Mouse (Mus musculus): ENCODE results near the gene Abcd4. TPM values are rescaled to one million over a fixed set of nuclear protein-coding genes. Genes with fewer than 3 reads are reported as not detected.

Gene Abcd4
- polyA plus RNA-seq, 1 experiment from 2014 or later = 12.5 TPM

DNA sequence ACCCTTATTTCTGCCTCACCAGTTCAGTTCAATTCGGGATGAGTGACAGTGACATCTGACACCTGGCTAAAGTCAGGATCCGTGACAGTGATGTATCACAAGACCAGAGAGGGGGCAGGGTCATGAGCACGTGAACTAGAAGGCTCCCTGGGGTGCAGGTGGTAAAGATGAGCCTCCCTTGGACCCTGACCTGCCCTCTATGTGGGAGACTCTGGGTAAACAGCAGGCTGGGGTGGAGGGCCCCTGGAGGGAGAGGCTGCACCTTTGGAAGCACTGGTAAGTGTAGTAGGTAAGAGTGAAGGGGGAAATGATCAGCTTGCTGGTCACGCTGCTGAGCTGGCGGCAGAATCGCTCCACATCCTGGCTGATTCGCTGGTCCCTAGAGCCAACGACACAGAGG lies 4.7 kb downstream of the Abcd4 start:
- Histone ChIP-seq H3K36me3 (0 out of 2 replicates have a peak, but pooled peaks cover 8% of the 10 kb centered on the region), H3K4me1 (no peaks in the 10 kb centered on the region), H3K27me3 (replicated peaks) (no peaks in the 10 kb centered on the region), H3K27ac (no peak overlapping the region), H3K9me3 (no peaks in the 10 kb centered on the region), H3K4me3 (replicated peaks) (no peak overlapping the region), H3K9ac (no peak overlapping the region), H3K4me2 (no peak overlapping the region)
- 59% methylated on average over 8 of the region's 8 CpGs for WGBS
- no peak for ATAC-seq (ENCODE audit: insufficient read depth, low FRiP score, low read depth)

DNA sequence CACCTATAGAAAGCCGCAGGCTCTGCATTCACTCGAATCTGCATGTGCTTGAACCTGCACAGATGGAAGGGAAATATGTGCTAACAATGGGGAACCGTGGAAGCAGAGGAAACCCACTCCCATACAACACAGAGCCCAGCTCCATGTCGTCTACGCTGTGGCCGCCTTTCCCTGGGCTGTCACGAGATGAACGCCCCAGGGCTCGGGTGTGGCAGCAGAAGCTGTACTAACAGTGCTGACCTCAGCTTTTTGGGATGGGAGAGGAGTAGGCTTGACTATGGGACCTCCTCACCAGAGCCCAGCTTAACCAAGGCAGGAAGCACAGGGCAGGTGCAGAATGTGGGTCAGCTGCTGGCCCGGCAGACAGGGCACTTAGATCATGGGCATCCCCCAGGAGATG lies 5.5 kb downstream of the Abcd4 start:
- 88% methylated on average over 10 of the region's 10 CpGs for WGBS
- Histone ChIP-seq H3K4me3 (replicated peaks) (no peak overlapping the region), H3K27ac (no peak overlapping the region)

DNA sequence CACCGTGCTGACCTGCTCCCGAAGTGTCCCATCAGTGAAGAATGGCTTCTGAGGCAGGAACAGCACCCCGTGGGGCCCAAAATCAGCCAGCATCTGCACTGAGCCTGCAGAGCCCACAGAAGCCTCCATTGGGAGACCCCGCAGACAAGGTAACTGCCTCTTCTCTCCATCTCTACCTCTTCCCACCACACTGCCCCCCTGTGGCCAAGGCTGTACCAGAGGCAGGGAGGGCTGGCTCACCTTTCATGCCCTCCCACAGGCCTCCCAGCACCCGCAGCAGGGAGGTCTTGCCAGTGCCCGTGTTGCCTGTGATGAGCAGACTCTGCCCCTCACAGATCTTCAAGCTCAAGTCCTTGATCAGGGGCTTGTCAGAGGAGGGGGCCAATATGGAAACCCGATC lies 11.4 kb downstream of the Abcd4 start:
- ATAC-seq (ENCODE audit: insufficient read depth, low FRiP score, low read depth) = no peak
- Histone ChIP-seq H3K27me3 (replicated peaks) (no peaks in the 10 kb centered on the region), H3K4me2 (no peak overlapping the region), H3K36me3 (peaks cover 13% of the 10 kb centered on the region; the same call in 1 of the 2 replicates), H3K27ac (no peak overlapping the region), H3K4me1 (no peaks in the 10 kb centered on the region), H3K9me3 (no peaks in the 10 kb centered on the region), H3K4me3 (replicated peaks) (no peak overlapping the region), H3K9ac (no peak overlapping the region)
- 84% methylated on average over 7 of the region's 7 CpGs for WGBS

More for the DNA sequence above, 5.5 kb downstream of the Abcd4 start:
- H3K27me3 ChIP-seq (replicated peaks) = no peaks in the 10 kb centered on the region
- no peaks in the 10 kb centered on the region for H3K4me1 ChIP-seq
- no peak for ATAC-seq (ENCODE audit: insufficient read depth, low FRiP score, low read depth)
- H3K36me3 ChIP-seq = 0 out of 2 replicates have a peak, but pooled peaks cover 8% of the 10 kb centered on the region
- H3K4me2 ChIP-seq = no peak overlapping the region
- no peaks in the 10 kb centered on the region for H3K9me3 ChIP-seq
- H3K9ac ChIP-seq = no peak overlapping the region

GRCm38 (mm10) chr12:84604001-84604400 lies 13.2 kb downstream of the Abcd4 start:
- Histone ChIP-seq H3K36me3 (peaks cover 12% of the 10 kb centered on the region; the same call in 1 of the 2 replicates), H3K27me3 (replicated peaks) (no peaks in the 10 kb centered on the region), H3K4me1 (no peaks in the 10 kb centered on the region), H3K4me2 (no peak overlapping the region), H3K27ac (no peak overlapping the region), H3K9me3 (no peaks in the 10 kb centered on the region), H3K4me3 (replicated peaks) (no peak overlapping the region), H3K9ac (no peak overlapping the region)
- no peak for ATAC-seq (ENCODE audit: insufficient read depth, low FRiP score, low read depth)
- WGBS = 92% methylated on average over 6 of the region's 7 CpGs

DNA sequence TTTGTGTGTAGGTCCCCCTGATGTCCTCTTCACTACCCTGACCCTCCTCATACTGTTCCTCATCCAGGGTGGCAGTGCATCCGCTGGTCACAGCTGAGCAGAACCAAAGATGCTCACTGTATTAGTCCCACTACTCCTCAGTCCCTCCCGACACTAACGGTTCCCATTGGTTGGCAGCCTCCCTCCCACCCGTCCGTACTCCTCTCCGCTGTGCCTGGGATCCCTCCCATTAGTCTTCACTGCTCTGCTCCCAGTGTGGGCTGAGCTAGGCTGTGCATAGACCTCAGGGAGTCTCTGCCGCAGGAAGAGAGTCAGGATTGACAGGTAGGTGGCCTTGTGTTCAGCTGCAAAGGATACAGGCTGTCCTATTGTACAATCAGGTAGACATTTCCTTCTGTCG lies 18.9 kb downstream of the Abcd4 start:
- ATAC-seq (ENCODE audit: insufficient read depth, low FRiP score, low read depth) = no peak
- Histone ChIP-seq H3K27ac (no peak overlapping the region), H3K9ac (no peak overlapping the region), H3K4me3 (replicated peaks) (no peak overlapping the region), H3K27me3 (replicated peaks) (no peaks in the 10 kb centered on the region), H3K36me3 (peaks cover 6% of the 10 kb centered on the region; the same call in 1 of the 2 replicates), H3K4me2 (no peak overlapping the region), H3K9me3 (no peaks in the 10 kb centered on the region), H3K4me1 (no peaks in the 10 kb centered on the region)
- 12% methylated on average over 8 of the region's 8 CpGs for WGBS

- Histone ChIP-seq H3K9ac (peak overlapping the region; percentile 49; the same call in 1 of the 2 replicates), H3K4me1 (no peaks in the 10 kb centered on the region), H3K9me3 (no peaks in the 10 kb centered on the region), H3K36me3 (no peaks in the 10 kb centered on the region), H3K27me3 (replicated peaks) (no peaks in the 10 kb centered on the region), H3K27ac (no peak overlapping the region), H3K4me2 (peak overlapping the region; percentile 96), H3K4me3 (replicated peaks) (peak overlapping the region; percentile 48)
- under 1% methylated on average over 54 of the region's 54 CpGs for WGBS
- 0 out of 2 replicates have a peak, but pooled peaks have one; percentile 23 for ATAC-seq (ENCODE audit: insufficient read depth, low FRiP score, low read depth)
These were observed 27.1 kb downstream of the Abcd4 start for GRCm38 (mm10) chr12:84589825-84590761.

GRCm38 (mm10) chr12:84581285-84581684 lies 35.9 kb downstream of the Abcd4 start:
- Histone ChIP-seq H3K27me3 (replicated peaks) (0 out of 2 replicates have a peak, but pooled peaks cover 3% of the 10 kb centered on the region), H3K9ac (no peak overlapping the region), H3K4me3 (replicated peaks) (no peak overlapping the region), H3K27ac (no peak overlapping the region), H3K4me1 (no peaks in the 10 kb centered on the region), H3K9me3 (no peaks in the 10 kb centered on the region), H3K36me3 (no peaks in the 10 kb centered on the region), H3K4me2 (no peak overlapping the region)
- ATAC-seq (ENCODE audit: insufficient read depth, low FRiP score, low read depth) = no peak
- 92% methylated on average over 2 of the region's 2 CpGs for WGBS

- H3K9me3 ChIP-seq = no peaks in the 10 kb centered on the region
- H3K4me1 ChIP-seq = no peaks in the 10 kb centered on the region
- H3K27ac ChIP-seq = no peak overlapping the region
- H3K36me3 ChIP-seq = no peaks in the 10 kb centered on the region
- H3K4me3 ChIP-seq (replicated peaks) = no peak overlapping the region
- 39% methylated on average over 5 of the region's 5 CpGs for WGBS
- ATAC-seq (ENCODE audit: insufficient read depth, low FRiP score, low read depth) = no peak
- peaks cover 9% of the 10 kb centered on the region for H3K27me3 ChIP-seq (replicated peaks)
- H3K4me2 ChIP-seq = no peak overlapping the region
- no peak overlapping the region for H3K9ac ChIP-seq
These were observed 38.8 kb downstream of the Abcd4 start for GRCm38 (mm10) chr12:84578440-84578770.

DNA sequence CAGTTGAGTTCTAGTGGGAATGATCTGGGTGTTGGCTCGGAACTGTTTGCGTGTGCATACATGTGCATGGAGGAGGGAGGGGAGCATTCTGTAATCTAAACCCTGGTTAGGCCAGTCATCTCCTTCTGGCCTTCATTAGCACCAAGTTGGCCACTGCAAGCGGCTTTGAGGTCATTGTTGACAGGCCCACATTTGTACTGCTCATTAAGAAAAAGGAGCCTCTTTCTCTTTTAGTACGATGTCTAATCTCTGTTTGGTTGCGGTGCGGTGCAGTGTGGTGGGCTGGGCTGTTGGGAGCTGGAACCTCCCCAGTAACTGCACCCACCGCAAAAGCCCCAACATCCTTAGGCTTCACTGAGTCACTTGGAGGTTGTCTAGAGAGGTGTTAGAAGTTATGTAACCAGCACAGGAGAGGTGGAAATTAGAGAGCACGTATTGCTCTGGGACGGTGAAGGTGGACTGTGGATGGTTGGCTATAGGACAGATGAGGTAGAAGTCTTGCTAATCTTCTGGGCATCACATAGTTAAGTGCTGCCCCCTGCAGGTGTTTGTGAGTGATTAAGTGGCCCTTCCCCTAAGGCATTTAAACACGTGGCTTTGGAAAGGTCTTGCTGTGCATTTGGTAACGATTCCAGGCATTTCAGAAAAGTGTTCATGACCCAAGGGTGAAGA lies 39.3 kb downstream of the Abcd4 start:
- no peak overlapping the region for H3K9ac ChIP-seq
- no peaks in the 10 kb centered on the region for H3K36me3 ChIP-seq
- no peak overlapping the region for H3K4me2 ChIP-seq
- H3K27me3 ChIP-seq (replicated peaks) = peaks cover 14% of the 10 kb centered on the region
- no peaks in the 10 kb centered on the region for H3K9me3 ChIP-seq
- H3K27ac ChIP-seq = no peak overlapping the region
- no peak for ATAC-seq (ENCODE audit: insufficient read depth, low FRiP score, low read depth)
- 77% methylated on average over 11 of the region's 11 CpGs for WGBS
- H3K4me1 ChIP-seq = no peaks in the 10 kb centered on the region
- H3K4me3 ChIP-seq (replicated peaks) = no peak overlapping the region

GRCm38 (mm10) chr12:84573094-84573493 lies 44.1 kb downstream of the Abcd4 start:
- no peak for ATAC-seq (ENCODE audit: insufficient read depth, low FRiP score, low read depth)
- Histone ChIP-seq H3K9me3 (no peaks in the 10 kb centered on the region), H3K9ac (no peak overlapping the region), H3K27ac (no peak overlapping the region), H3K27me3 (replicated peaks) (peaks cover 61% of the 10 kb centered on the region), H3K36me3 (no peaks in the 10 kb centered on the region), H3K4me2 (no peak overlapping the region), H3K4me1 (peaks cover 12% of the 10 kb centered on the region; the same call in 1 of the 2 replicates), H3K4me3 (replicated peaks) (no peak overlapping the region)
- WGBS = 20% methylated on average over 7 of the region's 7 CpGs

DNA sequence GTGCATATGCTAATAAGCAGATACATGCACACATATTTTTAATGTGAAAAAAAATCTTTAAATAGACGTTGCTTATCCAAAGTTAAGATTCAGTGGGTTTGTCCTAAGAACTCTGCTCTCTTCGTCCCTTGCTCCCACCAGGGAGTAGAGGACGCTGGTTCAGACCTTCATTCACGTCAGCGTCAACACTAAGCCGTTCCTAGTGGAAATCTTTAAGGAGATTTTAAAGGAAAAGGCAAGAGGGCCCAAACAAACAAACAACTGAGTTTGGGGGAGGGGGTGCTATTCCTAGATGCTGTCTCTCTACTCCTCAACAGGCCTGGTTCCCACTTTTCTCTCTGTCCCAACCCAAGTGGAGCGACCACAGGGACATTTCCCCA lies 44.9 kb downstream of the Abcd4 start:
- Histone ChIP-seq H3K27ac (no peak overlapping the region), H3K9me3 (no peaks in the 10 kb centered on the region), H3K4me2 (no peak overlapping the region), H3K4me3 (replicated peaks) (no peak overlapping the region), H3K36me3 (no peaks in the 10 kb centered on the region), H3K9ac (no peak overlapping the region), H3K4me1 (peaks cover 12% of the 10 kb centered on the region; the same call in 1 of the 2 replicates), H3K27me3 (replicated peaks) (peaks cover 66% of the 10 kb centered on the region)
- ATAC-seq (ENCODE audit: insufficient read depth, low FRiP score, low read depth) = no peak
- WGBS = 8% methylated on average over 7 of the region's 7 CpGs
